Mouse (Mus musculus): Measurements from ENCODE around the gene Slc6a5. TPM values are rescaled to one million over a fixed set of nuclear protein-coding genes. Genes with fewer than 3 reads are reported as not detected.

Slc6a5 gene
- under 1 TPM; 0.10 to 0.17 TPM for total RNA-seq (2021)

GRCm38 (mm10) chr7:49909850-49910249, at the start of gene Slc6a5:
Slc6a5 (plus strand) TSS chr7:49910146.
- intact Hi-C loops (cut with DNase I) = loop anchor here (5.0 kb wide), 2 partner anchors 273 to 1717 kb away; partner anchors contain the start of gene Dbx1
- DNase-seq (ENCODE audit: extremely low spot score in 1 of 2, low spot score in 2 of 2) = no peak

GRCm38 (mm10) chr7:49861196-49861595, 48.8 kb upstream of the Slc6a5 start:
- DNase-seq (ENCODE audit: extremely low spot score in 1 of 2, low spot score in 2 of 2) = no peak
- intact Hi-C loops (cut with DNase I) = no loop called here

GRCm38 (mm10) chr7:49863753-49864152, 46.2 kb upstream of the Slc6a5 start:
- intact Hi-C loops (cut with DNase I) = no loop called here
- no peak for DNase-seq (ENCODE audit: extremely low spot score in 1 of 2, low spot score in 2 of 2)

- intact Hi-C loops (cut with DNase I) = no loop called here
- DNase-seq (ENCODE audit: extremely low spot score in 1 of 2, low spot score in 2 of 2) = no peak
Measured at GRCm38 (mm10) chr7:49869656-49870055, 40.3 kb upstream of the Slc6a5 start.

GRCm38 (mm10) chr7:49870276-49870675, 39.7 kb upstream of the Slc6a5 start:
- no peak for DNase-seq (ENCODE audit: extremely low spot score in 1 of 2, low spot score in 2 of 2)

GRCm38 (mm10) chr7:49877307-49877706, 32.6 kb upstream of the Slc6a5 start:
- intact Hi-C loops (cut with DNase I) = no loop called here
- DNase-seq (ENCODE audit: extremely low spot score in 1 of 2, low spot score in 2 of 2) = no peak

More at GRCm38 (mm10) chr7:49870276-49870675, 39.7 kb upstream of the Slc6a5 start:
- intact Hi-C loops (cut with DNase I) = no loop called here

- no peak for DNase-seq (ENCODE audit: extremely low spot score in 1 of 2, low spot score in 2 of 2)
- intact Hi-C loops (cut with DNase I) = no loop called here
Measured at GRCm38 (mm10) chr7:49879051-49879450, 30.9 kb upstream of the Slc6a5 start.

GRCm38 (mm10) chr7:49879998-49880707, 29.8 kb upstream of the Slc6a5 start:
- intact Hi-C loops (cut with DNase I) = no loop called here
- no peak for DNase-seq (ENCODE audit: extremely low spot score in 1 of 2, low spot score in 2 of 2)

GRCm38 (mm10) chr7:49882288-49882687, 27.7 kb upstream of the Slc6a5 start:
- peak in 1 of 2 experiments; percentile 31 for DNase-seq (ENCODE audit: extremely low spot score in 1 of 2, low spot score in 2 of 2)
- intact Hi-C loops (cut with DNase I) = no loop called here

- peak in 1 of 2 experiments; percentile 35 for DNase-seq (ENCODE audit: extremely low spot score in 1 of 2, low spot score in 2 of 2)
- intact Hi-C loops (cut with DNase I) = no loop called here
Measured at GRCm38 (mm10) chr7:49882694-49883389, 27.1 kb upstream of the Slc6a5 start.

GRCm38 (mm10) chr7:49887776-49888390, 22.1 kb upstream of the Slc6a5 start:
- intact Hi-C loops (cut with DNase I) = no loop called here
- DNase-seq (ENCODE audit: extremely low spot score in 1 of 2, low spot score in 2 of 2) = no peak

- no peak for DNase-seq (ENCODE audit: extremely low spot score in 1 of 2, low spot score in 2 of 2)
- intact Hi-C loops (cut with DNase I) = no loop called here
Measured at GRCm38 (mm10) chr7:49894786-49895185, 15.2 kb upstream of the Slc6a5 start.

- DNase-seq (ENCODE audit: extremely low spot score in 1 of 2, low spot score in 2 of 2) = no peak
- intact Hi-C loops (cut with DNase I) = no loop called here
Measured at GRCm38 (mm10) chr7:49895296-49895695, 14.7 kb upstream of the Slc6a5 start.

GRCm38 (mm10) chr7:49902003-49902552, 7.9 kb upstream of the Slc6a5 start:
- DNase-seq (ENCODE audit: extremely low spot score in 1 of 2, low spot score in 2 of 2) = no peak
- intact Hi-C loops (cut with DNase I) = no loop called here

- DNase-seq (ENCODE audit: extremely low spot score in 1 of 2, low spot score in 2 of 2) = no peak
- intact Hi-C loops (cut with DNase I) = no loop called here
Measured at GRCm38 (mm10) chr7:49907191-49908171, 2.5 kb upstream of the Slc6a5 start.

- intact Hi-C loops (cut with DNase I) = no loop called here
- no peak for DNase-seq (ENCODE audit: extremely low spot score in 1 of 2, low spot score in 2 of 2)
Measured at GRCm38 (mm10) chr7:49908181-49908855, 1.6 kb upstream of the Slc6a5 start.

- intact Hi-C loops (cut with DNase I) = no loop called here
- no peak for DNase-seq (ENCODE audit: extremely low spot score in 1 of 2, low spot score in 2 of 2)
Measured at GRCm38 (mm10) chr7:49908990-49909411, 945 bp upstream of the Slc6a5 start.

- intact Hi-C loops (cut with DNase I) = loop anchor here (5.0 kb wide), 2 partner anchors 273 to 1717 kb away; partner anchors contain the start of gene Dbx1
- DNase-seq (ENCODE audit: extremely low spot score in 1 of 2, low spot score in 2 of 2) = no peak
Measured at GRCm38 (mm10) chr7:49910361-49910760, 415 bp downstream of the Slc6a5 start.

Measured in left cerebral cortex, postnatal 10 days (tissue).